In the genomic region with DNA sequence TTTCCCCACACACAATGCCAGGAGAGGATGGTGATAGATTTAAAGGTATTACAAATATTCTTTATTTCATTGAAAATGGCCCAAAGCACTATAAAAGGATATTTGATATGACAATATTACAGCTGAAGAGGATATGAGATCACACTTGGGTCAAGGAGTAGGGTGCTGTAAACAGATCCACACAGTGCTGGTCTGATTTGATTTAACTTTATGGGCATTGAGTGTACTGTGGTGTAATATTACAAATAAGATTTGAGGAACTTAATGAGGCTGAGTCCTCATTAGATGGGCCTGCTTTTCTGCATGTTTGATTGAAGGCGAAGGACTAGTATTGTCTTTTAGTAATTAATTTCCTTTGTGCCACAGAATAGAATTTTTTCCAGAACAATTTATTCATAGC, we compare ENCODE assay signal across 19 mouse cellular contexts.
"Had no signal": no experiment of that assay in that cellular context is flagged by ENCODE, and none has a peak within 500 bp of the region (broad histone marks: within the 10 kb centered on the region; RNA-seq: fewer than 3 reads in every experiment).

No protein-coding gene starts in this region.

- H3K27ac ChIP-seq: liver, embryonic 13.5 days; liver, embryonic 15.5 days; lung, embryonic 15.5 days; macrophage; midbrain, embryonic 13.5 days; midbrain, embryonic 15.5 days; stomach, embryonic 15.5 days; stomach, postnatal 0 days had no signal

- H3K4me3 ChIP-seq: liver, embryonic 13.5 days; liver, embryonic 15.5 days; lung, embryonic 15.5 days; megakaryocyte, embryonic 14.5 days; midbrain, embryonic 13.5 days; midbrain, embryonic 15.5 days; stomach, embryonic 15.5 days had no signal

- H3K27me3 ChIP-seq: liver, embryonic 13.5 days; liver, embryonic 15.5 days; lung, embryonic 15.5 days; megakaryocyte, embryonic 14.5 days; midbrain, embryonic 13.5 days; midbrain, embryonic 15.5 days; stomach, embryonic 15.5 days had no signal

- H3K9ac ChIP-seq: liver, embryonic 13.5 days; liver, embryonic 15.5 days; liver, postnatal 0 days; lung, embryonic 15.5 days; midbrain, embryonic 13.5 days; midbrain, embryonic 15.5 days; stomach, embryonic 15.5 days had no signal

- H3K4me2 ChIP-seq: liver, embryonic 13.5 days; liver, embryonic 15.5 days; lung, embryonic 15.5 days; midbrain, embryonic 11.5 days; midbrain, embryonic 13.5 days; midbrain, embryonic 15.5 days; stomach, embryonic 15.5 days had no signal

- H3K9me3 ChIP-seq: liver, embryonic 13.5 days; liver, embryonic 15.5 days; lung, embryonic 15.5 days; megakaryocyte, embryonic 14.5 days; midbrain, embryonic 13.5 days; midbrain, embryonic 15.5 days; stomach, embryonic 15.5 days had no signal

- ATAC-seq: liver, postnatal 0 days; lung, postnatal 0 days; midbrain, embryonic 13.5 days; midbrain, embryonic 15.5 days had no signal

- H3K36me3 ChIP-seq: liver, embryonic 13.5 days; liver, embryonic 15.5 days; lung, embryonic 15.5 days; midbrain, embryonic 13.5 days; midbrain, embryonic 15.5 days; stomach, embryonic 15.5 days had no signal

- DNase-seq: liver, embryonic 13.5 days; liver, postnatal 0 days; lung, adult 2 months; lung, postnatal 14 days; lung, postnatal 36 days; right cerebral cortex, postnatal 14 days; thymus, adult 2 months; thymus, postnatal 25 days; thymus, postnatal 4 days had no signal

- H3K4me1 ChIP-seq: liver, embryonic 13.5 days; liver, embryonic 15.5 days; lung, embryonic 15.5 days; megakaryocyte, embryonic 14.5 days; midbrain, embryonic 13.5 days; midbrain, embryonic 15.5 days; stomach, embryonic 15.5 days had no signal
